Mouse (Mus musculus) G1E (cell line): Measurements from ENCODE around the gene Ctps. TPM values are rescaled to one million over a fixed set of nuclear protein-coding genes. Genes with fewer than 3 reads are reported as not detected.

Experiments used
- ATAC-seq: 2 replicates; pipeline ENCODE4 v1.8.0; 2016; ENCODE audit warnings: mild to moderate bottlenecking; ENCODE audit not compliant: insufficient number of reproducible peaks, poor library complexity, low FRiP score, severe bottlenecking; ENCODE audit errors: extremely low read depth
- DNase-seq: peaks from one replicate; pipeline ENCODE4 v3.0.0; 2012; ENCODE audit warnings: low spot score
- H3K27me3 ChIP-seq: 2 replicates; pipeline ENCODE4 v1.6.1; 2012; ENCODE audit warnings: mild to moderate bottlenecking, low read length, inconsistent platforms; ENCODE audit not compliant: insufficient read depth
- H3K36me3 ChIP-seq: replicated peaks from 2 replicates; pipeline ENCODE3; 2012; ENCODE audit warnings: mild to moderate bottlenecking, inconsistent platforms
- H3K4me1 ChIP-seq: 2 replicates; pipeline ENCODE4 v1.6.1; 2012; ENCODE audit warnings: low read depth, low read length, inconsistent platforms, mixed read lengths; ENCODE audit not compliant: insufficient read depth
- H3K4me3 ChIP-seq: 2 replicates; pipeline ENCODE4 v1.5.1; 2012; ENCODE audit warnings: low read depth, mild to moderate bottlenecking, inconsistent platforms, low read length, moderate library complexity, mixed read lengths
- H3K9me3 ChIP-seq: replicated peaks from 2 replicates; pipeline ENCODE4 v1.6.1; 2012; ENCODE audit warnings: inconsistent platforms
- CTCF ChIP-seq: IDR thresholded peaks from 2 replicates; pipeline ENCODE4 v1.5.1; 2012; ENCODE audit warnings: low read depth, low read length, inconsistent platforms, mixed read lengths
- GATA1 ChIP-seq: IDR thresholded peaks from 2 replicates; pipeline ENCODE4 v1.6.1; 2012; ENCODE audit warnings: borderline replicate concordance, low read length, inconsistent platforms, mixed read lengths
- GATA2 ChIP-seq: IDR thresholded peaks from 2 replicates; pipeline ENCODE4 v1.6.1; 2012; ENCODE audit warnings: low read depth, low read length, inconsistent platforms, borderline replicate concordance
- POLR2AphosphoS5 ChIP-seq: IDR thresholded peaks from 2 replicates; pipeline ENCODE4 v1.6.1; 2012; ENCODE audit warnings: low read depth, low read length, inconsistent platforms; ENCODE audit not compliant: insufficient replicate concordance
- TAL1 ChIP-seq: conservative IDR thresholded peaks from 2 replicates; pipeline ENCODE4 v1.6.1; 2012; ENCODE audit warnings: low read depth, low read length, inconsistent platforms, mixed read lengths
- polyA plus RNA-seq: library from polyadenylated mRNA; stranded (reverse); fragments of >175 nt; gene quantifications from 2 replicates; pipeline ENCODE4 v1.2.3, GENCODE M21; 2012
- total RNA-seq, 2 experiments: library from RNA; stranded (forward) in 1 of 2; stranded (reverse) in 1 of 2; fragments of 200-1000 nt in 1 of 2; fragments of >200 nt in 1 of 2; fragmentation: Nextera tagmentation in 1 of 2; gene quantifications; 2 replicates each; pipeline ENCODE4 v1.2.3; 2014 to 2017

The Ctps gene
- total and polyA plus RNA-seq, 3 experiments: 9.3 to 41.3 (median 40.8) TPM

DNA sequence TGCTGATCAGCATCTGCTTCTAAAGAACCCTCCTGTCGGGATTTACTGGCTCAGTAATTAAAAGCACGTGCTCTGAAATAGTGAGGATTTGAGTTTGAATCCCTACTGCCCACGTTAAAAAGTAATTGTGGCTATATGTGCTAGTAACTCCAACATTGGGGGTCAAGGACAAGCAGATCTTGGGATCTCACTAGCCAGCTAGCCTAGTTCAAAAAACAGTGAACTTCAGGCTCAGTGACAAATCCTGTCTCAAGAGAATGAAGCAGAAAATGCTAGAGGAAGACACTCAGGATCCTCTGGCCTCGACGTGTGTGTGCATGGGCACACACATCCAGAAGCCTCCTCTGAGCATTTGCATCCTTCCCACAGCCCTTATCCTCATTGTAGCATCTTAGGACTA is 48.3 kb downstream of the Ctps start:
- H3K36me3 ChIP-seq: no peaks in the 10 kb centered on the region

DNA sequence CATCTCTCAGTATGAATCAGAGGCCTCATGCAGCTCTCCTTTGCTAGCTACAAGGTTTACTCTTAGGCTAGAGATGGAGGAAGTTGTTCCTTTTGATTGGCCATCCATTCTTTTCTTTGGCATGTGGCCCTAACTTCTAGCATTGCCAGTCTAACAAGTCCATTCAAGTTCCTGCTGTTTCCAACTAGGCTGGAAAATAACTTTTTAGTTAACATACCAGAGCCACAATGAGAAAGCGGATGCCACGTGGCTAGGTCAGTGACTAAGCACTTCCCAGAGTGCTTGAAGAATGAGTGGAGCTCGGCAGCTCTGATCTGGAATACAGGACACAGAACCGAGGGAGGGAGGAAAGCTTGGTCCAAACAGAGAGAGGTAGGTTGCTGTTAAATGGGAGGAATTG is 52.7 kb downstream of the Ctps start:
- H3K36me3 ChIP-seq: no peaks in the 10 kb centered on the region
- no peak; the same call in 1 of the 2 replicates for ATAC-seq
- no peaks in the 10 kb centered on the region for H3K4me1 ChIP-seq
- H3K27me3 ChIP-seq: peaks cover 17% of the 10 kb centered on the region
- no peak for TF ChIP-seq GATA1
- no peak for TF ChIP-seq CTCF
- TF ChIP-seq GATA2: no peak
- TF ChIP-seq POLR2AphosphoS5: no peak
- TF ChIP-seq TAL1: no peak
- no peak overlapping the region for H3K4me3 ChIP-seq
- no peaks in the 10 kb centered on the region for H3K9me3 ChIP-seq
- DNase-seq: no peak

More for the DNA sequence above, 48.3 kb downstream of the Ctps start:
- DNase-seq: no peak
- no peak for ATAC-seq
- Histone ChIP-seq H3K4me3 (no peak overlapping the region), H3K27me3 (peaks cover 30% of the 10 kb centered on the region), H3K4me1 (no peaks in the 10 kb centered on the region), H3K9me3 (no peaks in the 10 kb centered on the region)
- no peak for TF ChIP-seq TAL1
- TF ChIP-seq POLR2AphosphoS5: no peak
- no peak for TF ChIP-seq CTCF
- no peak for TF ChIP-seq GATA2
- no peak for TF ChIP-seq GATA1

DNA sequence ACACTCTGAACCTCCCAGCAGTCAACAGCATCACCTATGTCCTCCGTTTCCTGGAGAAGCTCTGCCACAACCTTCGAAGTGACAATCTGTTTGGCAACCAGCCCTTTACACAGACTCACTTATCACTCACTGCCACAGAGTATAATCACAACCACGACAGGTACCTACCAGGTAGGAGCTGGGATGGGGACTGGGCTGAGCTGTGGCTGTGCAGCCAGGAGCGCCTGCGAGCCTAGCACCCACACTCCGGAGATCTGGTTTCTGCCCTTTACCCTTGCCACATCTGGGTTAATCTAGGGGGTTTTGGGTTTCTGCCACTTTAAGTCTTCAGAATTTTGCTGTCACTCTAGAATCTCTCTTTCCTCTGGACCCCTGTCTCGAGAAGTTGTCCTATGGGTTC is 53.2 kb downstream of the Ctps start:
- Histone ChIP-seq H3K4me3 (no peak overlapping the region), H3K4me1 (no peaks in the 10 kb centered on the region), H3K36me3 (no peaks in the 10 kb centered on the region), H3K27me3 (peaks cover 14% of the 10 kb centered on the region), H3K9me3 (no peaks in the 10 kb centered on the region)
- TF ChIP-seq GATA1 (no peak), TAL1 (no peak), CTCF (no peak), POLR2AphosphoS5 (no peak), GATA2 (no peak)
- no peak for DNase-seq
- ATAC-seq: no peak

DNA sequence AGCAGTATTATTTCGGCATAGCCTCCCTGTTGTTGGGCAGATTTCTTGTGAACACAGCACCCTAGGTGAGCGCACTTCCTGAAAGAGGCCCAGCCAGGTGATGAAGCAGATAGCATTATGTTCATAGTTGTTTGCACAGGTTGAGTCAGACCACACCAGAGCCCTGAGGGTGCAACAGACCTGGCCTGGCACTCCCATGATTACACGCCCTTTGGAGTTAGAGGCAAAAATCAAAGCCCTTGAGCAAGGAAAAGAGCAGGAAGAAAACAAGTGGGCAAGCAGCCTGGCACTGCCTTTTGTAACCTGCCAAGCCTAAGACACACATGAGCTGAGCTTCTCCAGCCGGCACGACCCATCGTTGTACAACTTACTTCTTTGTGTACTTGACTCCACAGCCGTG is 53.6 kb downstream of the Ctps start:
- H3K36me3 ChIP-seq: no peaks in the 10 kb centered on the region
- no peak for TF ChIP-seq GATA1
- no peak for TF ChIP-seq POLR2AphosphoS5
- TF ChIP-seq GATA2: no peak
- no peak for TF ChIP-seq CTCF
- TF ChIP-seq TAL1: no peak
- no peak overlapping the region for H3K4me3 ChIP-seq
- DNase-seq (no peak), ATAC-seq (no peak)
- H3K27me3 ChIP-seq: peaks cover 13% of the 10 kb centered on the region
- no peaks in the 10 kb centered on the region for H3K4me1 ChIP-seq
- H3K9me3 ChIP-seq: no peaks in the 10 kb centered on the region

DNA sequence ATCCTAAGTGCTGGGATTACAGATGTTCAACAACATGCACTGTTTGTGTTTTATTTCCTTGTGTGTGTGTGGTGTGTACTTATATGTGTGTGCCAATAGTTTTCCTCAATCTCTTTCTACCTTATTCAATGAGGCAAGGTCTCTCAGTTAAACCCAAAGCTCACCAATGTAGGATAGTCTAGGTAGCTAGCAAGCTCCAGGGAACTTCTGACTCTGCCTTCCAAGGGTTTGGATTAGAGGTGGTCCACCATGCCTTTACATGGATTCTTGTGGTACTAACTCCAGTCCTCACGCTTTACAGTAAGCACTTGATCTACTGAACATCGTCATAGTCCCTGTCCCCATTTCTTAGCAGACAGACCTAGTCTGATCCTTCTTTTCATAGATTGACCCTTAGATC is 55.7 kb downstream of the Ctps start:
- Histone ChIP-seq H3K4me1 (no peaks in the 10 kb centered on the region), H3K4me3 (no peak overlapping the region), H3K36me3 (no peaks in the 10 kb centered on the region), H3K27me3 (peaks cover 8% of the 10 kb centered on the region), H3K9me3 (no peaks in the 10 kb centered on the region)
- DNase-seq (no peak), ATAC-seq (no peak)
- no peak for TF ChIP-seq TAL1
- no peak for TF ChIP-seq GATA2
- TF ChIP-seq GATA1: no peak
- TF ChIP-seq CTCF: no peak
- no peak for TF ChIP-seq POLR2AphosphoS5

DNA sequence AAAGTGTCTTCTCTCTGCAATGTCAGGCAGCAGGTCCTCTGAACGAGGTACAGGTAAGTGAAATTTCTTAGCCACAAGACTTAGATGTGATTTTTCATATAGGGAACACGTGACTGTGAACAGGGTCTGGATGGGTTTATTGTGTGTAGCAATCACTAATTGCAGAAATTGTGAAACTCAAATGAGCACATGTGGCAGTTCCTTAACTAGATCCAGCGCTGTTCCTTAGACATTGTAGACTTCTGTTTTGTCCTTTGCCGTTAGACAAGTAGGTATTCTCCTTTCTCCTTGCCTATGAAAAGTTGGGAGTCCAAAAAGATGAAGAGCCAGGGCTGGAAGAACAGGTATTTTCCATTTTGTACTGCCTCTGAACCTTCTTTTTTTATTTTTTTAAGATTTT is 58.9 kb downstream of the Ctps start:
- Histone ChIP-seq H3K9me3 (no peaks in the 10 kb centered on the region), H3K4me1 (no peaks in the 10 kb centered on the region), H3K27me3 (peaks cover 8% of the 10 kb centered on the region), H3K36me3 (no peaks in the 10 kb centered on the region), H3K4me3 (no peak overlapping the region)
- DNase-seq: no peak
- no peak for ATAC-seq
- TF ChIP-seq GATA1 (no peak), CTCF (no peak), GATA2 (no peak), POLR2AphosphoS5 (no peak), TAL1 (no peak)

DNA sequence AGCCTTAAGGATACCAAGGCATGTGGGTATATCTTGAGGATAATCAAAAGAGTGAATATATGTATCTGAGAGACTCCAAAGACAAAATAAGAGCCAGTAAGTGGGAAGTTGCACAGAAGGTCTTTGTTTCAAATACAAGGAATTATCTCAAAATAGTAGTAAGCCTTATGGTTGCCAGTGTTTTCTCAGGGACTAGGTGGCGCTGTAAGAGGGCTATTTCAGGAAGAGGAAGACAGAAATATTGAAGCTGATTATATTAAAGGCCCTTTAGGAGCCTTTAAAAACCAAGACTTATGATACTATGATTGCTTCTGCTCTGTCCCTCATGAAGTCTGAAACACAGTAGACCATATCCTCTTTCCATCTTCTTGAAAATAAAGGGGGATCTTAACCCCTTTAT is 63.1 kb downstream of the Ctps start:
- TF ChIP-seq POLR2AphosphoS5 (no peak), TAL1 (no peak)
- ATAC-seq (no peak), DNase-seq (no peak)
- Histone ChIP-seq H3K27me3 (no peaks in the 10 kb centered on the region), H3K9me3 (no peaks in the 10 kb centered on the region), H3K36me3 (no peaks in the 10 kb centered on the region), H3K4me3 (no peak overlapping the region), H3K4me1 (no peaks in the 10 kb centered on the region)

Other genes starting within 250 kb of the Ctps start
- not detected in 2 replicates for gene Scmh1, start 165.0 kb downstream of the Ctps start, total RNA-seq (2014; fragmentation: Nextera tagmentation)
- 0.06 and 0.44 TPM in 2 replicates for gene Scmh1, start 165.0 kb downstream of the Ctps start, total RNA-seq (2017)
- not detected in 2 replicates for gene Scmh1, start 165.0 kb downstream of the Ctps start, polyA plus RNA-seq
- not detected in 2 replicates for gene Slfnl1, start 38.0 kb downstream of the Ctps start, total RNA-seq (2014; fragmentation: Nextera tagmentation)
- gene Slfnl1, start 38.0 kb downstream of the Ctps start, total RNA-seq (2017): 0.12 TPM in 1 of 2 replicates, not detected in the other
- gene Slfnl1, start 38.0 kb downstream of the Ctps start, polyA plus RNA-seq: not detected in 2 replicates
- gene Gm8439, start 18.5 kb upstream of the Ctps start, total RNA-seq (2014; fragmentation: Nextera tagmentation): not detected in 2 replicates
- not detected in 2 replicates for gene Gm8439, start 18.5 kb upstream of the Ctps start, total RNA-seq (2017)
- not detected in 2 replicates for gene Gm8439, start 18.5 kb upstream of the Ctps start, polyA plus RNA-seq
- gene Cited4, start 96.3 kb upstream of the Ctps start, total RNA-seq (2014; fragmentation: Nextera tagmentation): 65.4 and 67.9 TPM in 2 replicates
- 82.3 and 128 TPM in 2 replicates for gene Cited4, start 96.3 kb upstream of the Ctps start, total RNA-seq (2017)
- 625 and 793 TPM in 2 replicates for gene Cited4, start 96.3 kb upstream of the Ctps start, polyA plus RNA-seq
- not detected in 2 replicates for gene Kcnq4, start 178.3 kb upstream of the Ctps start, total RNA-seq (2014; fragmentation: Nextera tagmentation)
- 0.05 and 0.06 TPM in 2 replicates for gene Kcnq4, start 178.3 kb upstream of the Ctps start, total RNA-seq (2017)
- gene Kcnq4, start 178.3 kb upstream of the Ctps start, polyA plus RNA-seq: not detected in 2 replicates